Mouse (Mus musculus) adrenal gland, adult (tissue): ENCODE results near the gene Sec13.

Experiments
- DNase-seq, 2 experiments: peaks; one replicate each; pipeline ENCODE4 v3.0.0; 2022 to 2023; ENCODE audit warnings: low spot score in 1 of 2; ENCODE audit not compliant: inconsistent age in 2 of 2

Gene Sec13

GRCm38 (mm10) chr6:113740236-113741217 lies at the start of gene Sec13:
Gene Sec13, minus strand, starts transcription at chr6:113740743.
- DNase-seq = peak; percentile 87 to 95

DNA sequence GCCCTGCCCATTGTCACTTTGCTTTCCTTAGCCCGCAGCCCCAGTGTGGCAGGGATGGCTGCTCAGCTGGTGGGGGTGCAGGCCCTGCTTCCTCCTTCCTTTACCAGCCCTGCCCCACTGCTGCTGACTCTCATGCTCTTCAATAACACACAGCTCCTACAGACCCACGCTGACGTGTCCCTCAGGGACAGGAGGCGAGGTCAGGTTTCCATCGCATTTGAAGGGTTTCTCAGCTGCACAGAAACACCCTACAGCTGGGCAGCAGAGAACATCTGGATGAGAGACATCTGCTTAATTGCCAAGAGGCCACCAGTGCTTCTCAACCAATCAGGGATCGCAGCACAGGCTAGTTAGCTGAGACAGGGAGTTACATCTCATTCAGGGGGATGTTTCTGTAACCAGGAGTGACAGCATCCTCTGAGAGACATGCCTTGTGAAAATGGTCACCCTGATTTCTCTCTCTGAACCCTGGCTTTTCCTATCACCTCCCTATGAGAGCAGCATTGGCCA lies 47.0 kb upstream of the Sec13 start:
- no peak for DNase-seq

- no peak for DNase-seq
These were observed 45.1 kb upstream of the Sec13 start for GRCm38 (mm10) chr6:113785658-113786057.

GRCm38 (mm10) chr6:113778229-113778753 lies 37.7 kb upstream of the Sec13 start:
- no peak for DNase-seq

DNA sequence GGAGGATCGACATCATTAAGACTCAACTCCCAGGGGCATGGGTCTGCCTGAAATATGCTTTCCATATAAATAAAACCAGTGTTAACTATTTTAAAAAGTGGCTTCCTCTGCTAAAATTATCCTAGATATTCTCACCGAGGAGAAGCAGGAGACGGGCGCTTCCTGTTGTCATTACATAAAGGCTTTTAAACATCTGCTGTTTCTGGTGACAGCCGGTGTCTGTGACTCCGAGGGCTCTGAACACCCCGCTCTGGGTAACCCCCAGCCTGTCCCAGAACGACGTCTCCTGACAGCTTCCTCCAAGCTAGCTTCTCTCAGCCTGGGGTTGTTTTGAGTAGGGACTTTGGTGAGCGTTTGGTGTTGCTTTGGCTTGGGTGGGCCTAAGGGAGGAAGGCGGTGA lies 28.3 kb upstream of the Sec13 start:
- DNase-seq = no peak

GRCm38 (mm10) chr6:113761644-113762043 lies 21.1 kb upstream of the Sec13 start:
- peak; percentile 47 to 87 for DNase-seq

- no peak for DNase-seq
These were observed 8.7 kb upstream of the Sec13 start for GRCm38 (mm10) chr6:113749119-113749685.

DNA sequence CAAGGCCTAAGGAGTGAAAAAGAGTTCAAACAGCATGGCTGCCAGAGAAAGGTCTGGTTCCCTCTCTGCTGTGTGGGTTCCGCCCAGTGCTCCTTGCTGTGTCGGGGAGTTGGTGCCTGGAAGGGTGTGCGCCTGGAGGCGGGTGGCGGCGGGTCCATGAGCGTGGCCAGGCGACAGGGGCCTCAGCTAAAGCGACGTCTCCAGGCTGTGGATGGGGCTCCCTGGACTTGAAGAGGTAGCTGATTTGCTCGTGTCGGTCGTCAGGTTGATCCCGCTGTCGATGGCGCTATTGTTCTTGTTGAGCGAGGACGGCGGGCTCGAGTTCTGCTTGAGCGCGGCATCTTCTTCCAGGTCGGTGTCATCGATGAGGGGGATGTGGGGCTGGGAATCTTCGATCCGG lies 7.8 kb upstream of the Sec13 start:
- DNase-seq = no peak

GRCm38 (mm10) chr6:113747284-113747683 lies 6.7 kb upstream of the Sec13 start:
- DNase-seq = no peak

- no peak for DNase-seq
These were observed 4.6 kb upstream of the Sec13 start for GRCm38 (mm10) chr6:113745117-113745516.

DNA sequence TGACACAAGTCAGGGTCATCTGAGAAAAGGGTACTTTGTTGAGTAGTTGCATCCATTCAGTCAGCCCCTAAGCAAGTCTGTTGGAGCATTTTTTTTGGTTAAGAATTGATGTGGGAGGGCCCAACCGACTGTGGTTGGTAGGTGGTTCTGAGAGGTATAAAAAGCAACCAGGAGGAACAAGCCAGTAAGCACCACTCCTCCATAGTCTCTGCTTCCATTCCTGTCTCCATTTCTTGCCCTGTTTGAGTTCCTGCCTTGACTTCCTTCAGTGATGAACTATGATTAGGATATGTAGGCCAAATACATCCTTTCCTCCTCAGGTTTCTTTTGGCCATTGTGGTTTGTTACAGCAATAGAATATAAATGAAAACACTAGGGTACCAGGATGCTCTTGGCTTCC lies 2.6 kb upstream of the Sec13 start:
- no peak for DNase-seq

- no peak for DNase-seq
These were observed 1.8 kb upstream of the Sec13 start for GRCm38 (mm10) chr6:113742321-113742720.

- no peak for DNase-seq
These were observed 882 bp upstream of the Sec13 start for GRCm38 (mm10) chr6:113741425-113741824.

GRCm38 (mm10) chr6:113737318-113738046 lies 3.1 kb downstream of the Sec13 start:
- DNase-seq = no peak

- DNase-seq = no peak
These were observed 9.2 kb downstream of the Sec13 start for GRCm38 (mm10) chr6:113731296-113731695.

DNA sequence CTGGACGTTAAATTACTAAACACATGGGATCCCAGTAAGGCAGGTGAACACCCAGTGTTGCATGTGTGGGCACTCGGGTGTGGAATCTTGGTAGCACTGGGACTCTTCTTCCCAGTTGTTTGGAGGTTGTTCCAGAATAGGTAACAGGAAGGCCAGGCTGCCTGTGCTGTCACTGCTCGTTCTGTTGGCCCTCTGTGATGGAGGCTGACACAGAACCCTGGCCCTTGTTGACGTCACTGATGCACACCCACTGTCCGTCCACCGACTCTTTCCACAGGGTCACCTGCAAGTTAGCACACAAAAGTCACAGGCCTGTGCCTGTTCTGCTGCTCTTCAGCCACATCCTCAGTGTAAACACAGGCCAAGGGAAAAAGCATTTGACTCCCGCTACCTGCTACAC lies 12.4 kb downstream of the Sec13 start:
- no peak for DNase-seq

- no peak for DNase-seq
These were observed 19.5 kb downstream of the Sec13 start for GRCm38 (mm10) chr6:113721061-113721460.

DNA sequence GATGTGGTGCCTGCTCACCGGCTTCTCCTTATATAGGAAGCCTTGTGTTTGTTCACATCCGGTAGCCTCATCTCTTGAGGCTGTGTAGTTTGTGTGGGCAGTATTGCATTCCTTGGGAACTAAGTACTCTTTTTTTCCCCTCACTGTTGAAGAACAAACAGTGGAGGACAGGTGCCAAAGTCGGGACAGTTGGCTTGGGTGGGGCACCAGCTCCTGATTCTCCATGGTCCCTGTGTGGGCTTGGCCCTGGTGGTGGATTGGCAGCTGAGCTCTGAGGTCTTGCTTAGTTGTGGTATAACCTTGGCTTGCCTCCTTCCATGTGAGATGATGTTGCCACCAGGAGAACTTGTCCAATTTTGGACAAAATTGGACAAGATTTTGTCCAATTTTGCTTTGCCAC lies 20.7 kb downstream of the Sec13 start, which contains the start of gene Ghrl:
TSS of gene Ghrl (minus strand) at position 3 of the 400 bp plus-strand sequence.
- no peak for DNase-seq

- peak in 1 of 2 experiments; percentile 68 for DNase-seq
These were observed 23.0 kb downstream of the Sec13 start for GRCm38 (mm10) chr6:113717541-113717940.

DNA sequence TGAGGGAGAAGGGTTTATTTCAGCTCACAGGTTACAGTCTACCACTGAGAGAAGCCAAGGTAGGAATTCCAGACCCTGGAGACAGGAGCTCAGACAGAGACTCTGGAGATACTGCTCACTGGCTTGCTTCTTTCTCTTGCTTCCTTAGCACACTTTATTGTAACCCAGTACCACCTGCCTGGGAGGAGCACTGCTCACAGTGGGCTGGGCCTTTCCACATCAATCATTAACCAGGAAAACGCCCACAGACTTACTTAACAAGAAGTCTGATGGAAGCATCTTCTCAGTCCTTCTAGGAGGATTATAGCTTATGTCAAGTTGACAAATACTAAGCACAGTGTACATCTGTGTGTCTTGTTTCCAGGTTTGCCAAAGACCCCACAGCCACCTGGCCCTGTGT lies 25.7 kb downstream of the Sec13 start:
- no peak for DNase-seq

DNA sequence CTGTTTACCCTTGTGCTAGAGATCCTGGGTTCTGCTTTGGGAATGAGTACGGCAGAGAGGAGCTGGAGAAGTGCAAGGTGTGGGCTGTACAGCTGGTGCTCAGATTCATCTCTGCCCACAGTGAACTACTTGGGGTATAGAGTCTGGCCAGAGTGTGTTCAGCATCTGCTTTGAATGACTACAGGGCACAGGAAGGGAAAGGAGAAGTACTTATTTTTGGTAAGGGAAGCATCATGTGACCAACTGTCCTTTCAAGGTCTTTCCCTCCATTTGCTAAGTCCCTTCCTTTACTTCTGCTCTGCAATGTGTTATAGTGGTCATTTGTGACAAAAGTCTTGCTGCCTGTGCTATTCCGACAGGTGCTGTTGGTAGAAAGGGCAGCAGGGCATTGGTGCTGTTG lies 26.3 kb downstream of the Sec13 start:
- DNase-seq = no peak
